Mouse (Mus musculus): ENCODE measurements around the gene Tns3.
A peak's percentile ranks its signal among the peaks of the same experiment; 100 is the strongest.

The Tns3 gene

DNA sequence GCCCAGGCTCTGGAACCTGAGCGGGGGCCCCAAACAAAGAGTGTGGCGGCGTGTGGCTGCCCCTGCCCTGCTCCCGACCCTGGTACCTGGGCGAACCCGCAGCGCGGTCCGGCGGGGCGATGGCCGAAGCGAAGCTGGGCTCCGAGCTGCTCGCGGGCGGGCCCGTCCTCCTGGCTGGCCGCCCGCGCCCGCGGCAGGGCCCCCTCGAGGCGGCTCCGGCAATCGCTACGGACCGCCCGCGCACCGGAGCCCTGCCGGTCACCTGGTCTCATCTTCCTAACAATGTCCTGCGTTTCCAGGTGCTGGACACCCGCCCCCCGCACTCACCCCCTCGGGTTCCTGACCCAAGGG lies at the start of gene Tns3:
Gene Tns3, minus strand, starts transcription at position 143 of the 351 bp plus-strand sequence.
- no peak for DNase-seq (ENCODE audit: low read depth, low spot score)

DNA sequence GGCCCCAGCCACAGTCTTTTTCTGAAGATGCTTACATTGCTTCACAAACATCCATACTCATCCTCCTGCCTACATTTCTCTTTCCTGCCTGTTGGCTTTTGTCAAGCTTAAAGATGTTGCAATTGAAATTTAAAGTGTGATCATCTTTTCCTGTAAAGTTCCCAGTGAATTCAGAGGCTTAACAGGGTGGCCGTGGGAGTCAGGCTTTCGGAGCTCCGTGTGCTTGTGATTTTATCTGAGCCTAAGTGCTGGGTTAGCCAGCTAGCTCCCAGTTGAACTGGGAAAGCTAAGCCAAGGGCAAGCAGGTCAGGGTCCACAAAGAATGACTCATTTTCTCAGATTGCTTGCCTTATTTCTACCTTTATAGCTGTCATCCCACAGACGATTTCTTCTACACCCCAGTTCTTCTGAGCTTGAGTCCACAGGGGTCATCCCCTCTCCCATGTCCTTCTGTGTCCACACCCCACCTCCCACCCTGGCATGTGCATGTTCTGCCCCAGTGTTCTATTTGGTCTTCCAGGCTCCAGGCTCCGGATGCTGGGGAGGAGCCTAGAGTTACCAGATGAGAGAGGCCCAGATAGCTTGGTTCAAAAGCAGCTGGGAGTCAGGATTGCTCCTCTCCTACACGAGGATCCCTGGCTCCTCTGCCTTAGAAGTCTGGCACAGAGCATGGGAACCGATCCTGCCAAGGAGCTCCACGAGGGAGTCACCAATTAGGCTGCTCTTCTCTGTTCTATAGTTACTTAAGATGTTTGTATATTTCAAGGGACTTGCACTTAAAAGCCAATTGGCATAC lies 42.1 kb upstream of the Tns3 start:
- DNase-seq (ENCODE audit: low read depth, low spot score), result no peak

DNA sequence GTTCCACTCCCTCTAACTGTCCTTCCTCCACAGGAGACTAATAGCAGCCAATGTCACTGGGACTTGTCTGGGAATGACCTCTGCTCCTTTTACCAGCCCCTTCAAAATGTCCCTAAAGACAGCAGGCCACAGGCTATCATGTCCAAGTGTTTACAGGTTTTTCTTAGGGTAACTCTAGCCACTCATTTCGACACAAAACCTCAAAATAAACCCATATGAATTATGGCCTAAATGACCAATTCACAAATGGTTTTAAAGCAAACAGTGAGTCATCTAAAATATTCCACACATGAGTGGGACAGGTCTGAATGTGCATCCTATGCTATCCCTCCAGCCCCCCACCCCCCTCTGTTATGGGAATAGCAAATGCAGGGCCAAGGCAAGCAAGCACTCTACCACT lies 40.8 kb upstream of the Tns3 start:
- no peak for DNase-seq (ENCODE audit: low read depth, low spot score)

DNA sequence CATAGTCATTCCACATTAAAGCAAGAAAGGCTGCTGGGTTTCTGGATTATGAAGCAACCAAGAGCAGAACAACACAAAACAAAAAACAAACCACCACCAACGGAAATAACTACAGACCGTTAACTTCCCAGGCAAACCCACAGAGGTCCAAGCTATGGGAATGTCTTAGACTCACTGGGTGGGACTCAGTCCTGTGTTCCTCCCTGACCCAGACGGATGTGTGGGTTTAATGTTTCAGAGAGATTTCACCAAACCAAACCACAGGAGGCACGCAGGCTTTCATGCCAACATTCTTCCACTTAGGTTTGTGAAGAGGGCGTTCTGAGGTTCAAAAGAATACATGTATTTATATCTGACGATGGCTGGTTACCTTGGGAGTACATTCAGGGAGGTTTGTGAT lies 39.5 kb upstream of the Tns3 start:
- no peak for DNase-seq (ENCODE audit: low read depth, low spot score)

DNA sequence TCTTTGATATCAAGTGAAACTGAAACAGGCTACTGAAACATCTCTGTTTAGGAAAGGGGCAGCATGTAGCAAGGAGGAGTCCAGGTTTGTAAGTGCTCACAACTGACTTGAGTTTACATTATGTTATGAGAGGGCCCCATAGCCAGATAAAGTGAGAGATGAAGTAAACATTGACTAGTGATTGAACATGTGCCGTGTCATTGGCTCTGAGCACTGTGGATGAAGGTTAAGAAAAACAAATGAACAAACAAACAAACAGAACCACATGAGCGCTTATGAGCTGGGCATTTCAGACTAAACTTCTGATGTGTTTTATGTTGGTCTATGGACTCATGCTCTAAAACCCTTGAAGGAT lies 38.2 kb upstream of the Tns3 start:
- no peak for DNase-seq (ENCODE audit: low read depth, low spot score)

DNA sequence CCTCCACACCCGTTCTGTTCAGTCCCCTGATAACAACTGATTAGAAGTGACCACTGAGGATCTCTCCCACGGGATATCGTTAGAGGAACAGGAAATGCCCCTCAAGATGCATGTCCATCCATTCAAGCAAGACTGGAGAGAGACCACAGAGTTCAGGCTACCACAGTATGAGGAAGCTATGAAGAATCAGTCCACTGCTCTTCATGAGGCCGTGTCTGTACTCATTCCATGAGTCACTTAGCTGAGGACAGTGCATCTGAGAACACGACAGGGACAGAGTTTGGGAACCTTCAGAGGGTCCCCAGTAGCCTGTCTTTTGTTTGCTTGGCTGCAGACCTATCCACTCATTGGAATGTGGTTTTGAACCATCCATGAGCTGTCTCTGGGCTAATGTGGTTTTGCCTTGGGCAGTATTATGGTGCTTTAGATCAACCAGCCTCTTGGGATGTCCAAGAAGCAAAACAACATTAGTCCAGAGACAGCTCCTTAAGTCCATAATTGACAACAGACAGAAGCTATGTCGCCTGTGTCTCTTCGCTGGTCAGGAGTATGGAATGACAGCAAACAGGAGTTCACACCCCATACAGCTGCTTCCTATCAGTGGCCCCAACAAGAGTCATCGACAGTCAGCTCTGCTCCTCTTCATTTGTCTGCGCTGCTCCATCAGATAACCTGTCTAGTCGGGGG lies 37.7 kb upstream of the Tns3 start:
- DNase-seq (ENCODE audit: low read depth, low spot score), result no peak

DNA sequence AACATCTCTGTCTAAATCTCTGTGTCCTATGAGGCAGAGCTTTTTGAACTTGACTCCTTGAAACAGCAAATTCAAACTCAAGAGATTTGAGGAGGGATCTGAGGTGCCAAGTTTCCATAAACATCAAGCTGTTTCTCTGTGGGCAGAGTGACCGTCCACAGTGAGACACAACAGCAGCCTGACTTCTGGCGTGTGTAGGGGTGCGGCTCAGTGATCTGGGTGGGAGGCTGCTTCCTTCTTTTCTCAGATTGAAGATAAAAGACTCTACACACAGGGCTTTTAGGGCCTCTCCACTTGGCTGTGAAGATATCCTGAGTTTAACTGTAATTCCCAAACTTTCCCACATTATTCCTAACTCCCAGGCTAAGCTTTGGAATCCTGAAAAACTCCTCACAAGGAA lies 37.1 kb upstream of the Tns3 start:
- no peak for DNase-seq (ENCODE audit: low read depth, low spot score)

DNA sequence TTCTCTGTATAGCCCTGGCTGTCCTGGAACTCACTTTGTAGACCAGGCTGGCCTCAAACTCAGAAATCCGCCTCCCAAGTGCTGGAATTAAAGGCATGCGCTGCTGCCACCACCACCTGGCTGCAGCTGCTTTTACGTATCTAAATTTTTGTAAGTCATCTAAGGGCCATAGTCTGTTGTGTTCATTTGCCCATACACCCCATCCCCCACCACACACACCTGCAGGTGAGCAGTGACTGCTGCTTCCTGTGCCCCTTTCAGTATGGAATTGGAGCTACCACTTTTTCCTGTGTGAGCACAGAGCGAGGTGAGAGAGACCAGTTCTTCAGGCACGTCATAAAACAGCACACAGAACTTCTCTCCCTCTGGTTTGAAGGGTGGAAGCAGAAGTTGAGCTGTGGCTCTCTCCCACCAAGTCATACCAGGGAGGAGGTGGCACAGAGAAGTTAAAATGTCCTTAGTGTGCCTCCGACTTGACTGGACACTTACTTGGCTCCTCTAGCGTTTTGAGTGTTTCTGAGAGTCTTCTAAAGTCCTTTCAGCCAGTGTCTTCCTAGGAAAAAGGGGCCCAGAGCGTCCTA lies 36.4 kb upstream of the Tns3 start:
- no peak for DNase-seq (ENCODE audit: low read depth, low spot score)

DNA sequence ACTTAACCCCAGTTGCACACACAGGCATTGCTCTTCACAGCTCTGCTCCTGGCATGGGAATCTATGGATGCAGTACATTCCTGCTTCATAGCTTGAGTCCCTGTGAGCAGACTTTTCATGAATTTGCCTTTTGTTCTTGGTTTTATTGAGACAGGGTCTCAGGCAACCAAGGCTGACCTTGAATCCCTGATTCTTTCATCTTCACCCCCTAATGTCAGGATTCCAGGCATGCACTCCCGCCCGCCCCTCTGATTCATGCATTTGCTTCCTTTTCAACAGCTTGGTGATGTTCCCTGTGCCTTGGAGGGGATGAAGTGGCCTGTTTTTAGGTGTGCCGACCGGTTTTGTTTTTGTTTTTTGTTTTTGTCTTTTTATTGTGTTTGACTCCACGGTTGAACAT lies 35.4 kb upstream of the Tns3 start:
- DNase-seq (ENCODE audit: low read depth, low spot score), result no peak

DNA sequence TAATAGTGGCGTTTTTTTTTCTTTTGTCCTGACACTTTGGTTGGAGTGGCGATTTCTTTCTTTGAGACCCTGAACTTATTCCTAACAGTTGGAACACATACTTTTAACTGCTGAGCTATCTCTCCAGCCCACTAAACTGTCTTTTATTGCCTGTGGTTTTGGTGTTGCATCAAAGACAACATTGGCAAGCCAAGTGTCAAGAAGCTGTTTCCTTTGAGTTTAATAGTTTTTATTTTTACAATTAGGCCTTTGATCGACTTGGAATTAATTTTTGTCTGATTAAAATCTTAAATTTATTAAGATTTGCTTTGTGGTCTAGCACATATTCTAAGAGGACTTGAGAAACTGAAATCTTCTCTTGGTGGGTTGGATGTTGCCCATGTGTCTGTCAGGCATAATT lies 33.3 kb upstream of the Tns3 start:
- DNase-seq (ENCODE audit: low read depth, low spot score), result no peak

DNA sequence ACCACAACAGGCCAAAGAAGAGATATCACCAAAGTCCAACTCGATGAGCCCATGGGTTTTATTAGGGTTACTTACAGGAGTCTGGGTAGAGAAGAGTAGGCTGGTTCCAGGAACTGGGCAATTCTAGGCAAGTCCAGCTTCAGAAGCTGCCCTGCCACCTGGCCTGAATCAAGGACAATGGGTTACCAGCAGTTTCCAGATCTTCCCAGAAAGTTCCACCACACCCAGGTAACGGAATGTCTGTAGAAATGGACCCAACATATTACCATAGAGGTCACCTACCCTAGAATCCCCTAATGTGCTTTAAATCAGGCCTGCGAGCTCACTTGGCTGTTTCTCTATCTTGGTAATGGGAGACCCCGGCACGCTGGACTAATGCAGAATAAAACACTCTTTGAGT lies 29.8 kb upstream of the Tns3 start:
- DNase-seq (ENCODE audit: low read depth, low spot score), result no peak

DNA sequence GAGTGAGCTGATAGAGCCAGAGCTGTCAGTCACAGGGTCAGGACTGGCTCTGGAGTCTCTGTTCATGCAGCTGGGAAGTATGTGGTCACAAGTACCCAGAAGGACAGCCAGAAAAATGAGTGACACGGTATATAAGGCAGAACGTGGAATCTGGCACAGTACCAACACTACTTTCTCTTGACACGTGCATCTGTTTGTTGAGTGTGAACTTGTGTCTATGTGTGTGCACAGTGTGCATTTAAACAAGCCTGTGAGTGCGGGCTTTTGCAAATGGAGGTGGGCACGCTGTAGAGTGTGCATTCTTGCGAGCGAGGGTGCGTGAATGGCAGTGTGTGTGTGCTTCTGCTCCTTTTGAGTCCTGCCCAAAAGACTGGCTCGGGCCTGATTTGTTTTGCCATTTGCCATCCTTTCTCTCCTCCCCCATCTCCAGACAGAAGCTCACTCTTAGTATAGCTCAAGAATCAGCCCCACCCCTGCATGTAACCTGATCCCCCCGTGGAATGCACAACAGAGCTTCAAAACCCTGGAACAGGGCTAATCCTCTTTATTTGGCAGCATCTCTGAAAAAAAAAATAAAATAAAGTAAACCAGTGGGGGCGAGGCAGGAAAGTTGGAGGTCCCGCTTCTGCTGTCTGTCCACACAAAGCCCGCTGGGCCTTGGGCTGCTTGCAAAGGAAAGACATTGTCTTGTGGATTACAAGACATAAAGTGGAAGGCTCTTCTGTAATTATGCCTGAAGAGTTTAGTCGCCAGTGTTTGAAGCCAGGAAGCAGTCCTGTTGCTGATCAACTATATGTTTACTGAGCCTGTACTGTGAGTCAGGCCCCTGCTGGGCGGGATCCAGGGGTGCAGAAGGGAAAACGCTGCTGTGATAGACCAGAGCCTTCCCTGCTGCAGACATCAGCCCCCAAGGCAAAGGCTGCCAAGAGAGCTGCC lies 28.5 kb upstream of the Tns3 start:
- DNase-seq (ENCODE audit: low read depth, low spot score), result peak; percentile 56

DNA sequence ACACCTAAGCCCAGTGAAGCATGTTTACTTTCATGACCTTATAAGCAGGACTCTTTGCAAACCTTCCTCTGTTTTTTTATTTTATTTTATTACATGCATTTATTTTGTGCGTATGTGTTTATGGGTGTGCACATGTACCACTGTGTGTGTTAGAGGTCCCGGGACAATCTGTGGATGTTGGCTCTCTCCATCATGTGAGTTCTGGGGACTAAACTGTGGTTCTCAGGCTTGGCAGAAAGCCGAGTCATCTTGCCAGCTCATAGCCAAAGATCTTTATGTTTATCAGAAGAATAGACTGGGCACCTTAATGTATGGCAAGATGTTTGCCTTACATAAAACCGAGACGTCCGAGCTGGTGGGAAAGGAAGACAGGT lies 27.8 kb upstream of the Tns3 start:
- DNase-seq (ENCODE audit: low read depth, low spot score), result no peak

DNA sequence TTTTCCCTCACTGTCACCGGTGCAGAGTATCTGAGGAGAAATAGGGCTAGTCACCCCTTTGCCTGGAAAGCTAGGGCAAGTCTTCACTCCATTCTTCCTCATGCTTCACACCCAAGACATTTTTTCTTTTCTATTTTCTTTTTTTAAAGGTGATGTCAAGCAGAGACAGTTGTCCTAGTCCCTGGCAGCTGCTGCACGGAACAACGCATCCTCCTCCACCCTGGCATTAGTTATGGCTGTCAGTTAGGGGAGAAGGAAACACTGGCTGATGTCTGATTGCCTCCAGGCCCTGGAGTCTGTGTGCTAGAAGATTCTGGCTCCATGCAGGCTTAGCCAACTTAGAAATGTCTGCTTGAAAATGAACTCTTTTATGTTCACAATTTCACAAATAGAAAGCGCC lies 27.3 kb upstream of the Tns3 start:
- no peak for DNase-seq (ENCODE audit: low read depth, low spot score)

DNA sequence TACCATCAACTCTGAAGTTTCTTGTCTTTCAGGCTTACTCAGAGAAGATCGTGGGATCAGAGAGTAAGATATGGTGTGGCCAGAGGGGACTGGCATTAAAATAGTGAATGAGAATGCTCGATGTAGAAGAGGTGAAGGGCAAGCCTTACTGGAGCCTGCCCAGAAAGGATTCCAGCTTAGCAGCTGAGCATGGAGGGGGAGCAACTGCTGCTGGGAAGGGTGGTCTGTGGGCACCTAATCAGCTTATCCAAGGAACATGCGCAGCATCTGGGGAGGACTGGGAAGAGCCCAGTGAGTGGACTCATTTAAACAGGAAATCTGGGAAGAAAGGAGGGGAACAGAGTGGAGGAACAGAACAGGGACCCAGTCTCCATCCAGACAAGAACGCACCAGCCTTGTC lies 26.3 kb upstream of the Tns3 start:
- DNase-seq (ENCODE audit: low read depth, low spot score), result no peak

DNA sequence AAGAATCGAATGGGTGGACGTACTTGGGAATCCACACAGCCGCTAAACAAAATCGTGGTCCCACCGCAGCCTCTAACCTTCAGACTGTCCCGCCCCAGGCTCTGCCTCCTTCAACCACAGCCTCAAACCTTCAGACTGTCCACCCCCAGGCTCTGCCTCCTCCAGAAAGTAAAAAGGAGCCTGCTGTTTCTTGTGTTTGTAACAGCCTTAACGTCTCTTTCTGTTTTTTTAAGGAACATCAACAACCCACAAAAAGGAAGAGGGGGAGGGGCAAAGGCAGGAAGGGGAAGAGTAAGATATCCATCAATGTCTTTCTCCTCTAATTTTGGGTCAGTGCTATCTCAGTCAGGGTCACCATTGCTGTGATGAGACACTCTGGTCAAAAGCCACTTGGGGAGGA lies 25.2 kb upstream of the Tns3 start:
- no peak for DNase-seq (ENCODE audit: low read depth, low spot score)

DNA sequence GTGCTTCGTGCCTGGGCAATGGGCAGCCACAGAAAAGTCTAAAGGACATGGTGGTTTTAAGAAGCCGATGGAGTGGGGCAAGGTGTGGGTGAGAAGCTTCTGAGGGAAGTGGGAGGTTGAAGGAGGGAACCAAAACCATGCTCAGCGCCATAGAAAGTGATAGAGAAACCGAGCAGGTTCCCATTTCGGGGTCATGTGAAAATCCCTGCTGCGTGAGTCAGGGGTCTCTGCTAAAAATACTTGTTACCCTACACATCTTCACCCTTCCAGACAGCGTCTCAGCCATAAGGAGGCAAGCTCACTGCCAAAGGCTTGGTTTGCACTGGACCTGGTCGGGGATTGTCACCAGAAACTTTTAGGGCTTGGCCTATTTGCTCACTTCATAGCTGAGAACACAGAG lies 24.6 kb upstream of the Tns3 start:
- DNase-seq (ENCODE audit: low read depth, low spot score), result no peak

DNA sequence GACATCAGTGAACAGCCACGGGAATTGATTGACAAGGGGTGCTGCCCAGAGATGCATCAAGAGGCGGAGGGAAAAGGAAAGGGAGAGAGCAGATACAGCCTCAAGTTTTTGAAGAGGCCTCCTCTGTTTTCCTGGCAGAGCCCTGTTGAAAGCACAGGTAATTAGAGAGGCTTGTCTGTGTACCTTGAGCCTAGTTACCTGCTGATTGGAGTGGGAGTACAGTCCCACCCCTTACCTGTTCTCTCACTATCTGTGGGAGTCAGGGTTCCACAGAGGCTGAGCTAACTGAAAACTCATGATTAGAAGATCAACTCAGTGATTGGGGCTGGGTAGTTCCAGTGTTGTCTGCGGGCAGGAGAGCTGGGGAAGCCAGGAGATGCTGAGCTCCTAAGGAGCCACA lies 22.2 kb upstream of the Tns3 start:
- no peak for DNase-seq (ENCODE audit: low read depth, low spot score)

DNA sequence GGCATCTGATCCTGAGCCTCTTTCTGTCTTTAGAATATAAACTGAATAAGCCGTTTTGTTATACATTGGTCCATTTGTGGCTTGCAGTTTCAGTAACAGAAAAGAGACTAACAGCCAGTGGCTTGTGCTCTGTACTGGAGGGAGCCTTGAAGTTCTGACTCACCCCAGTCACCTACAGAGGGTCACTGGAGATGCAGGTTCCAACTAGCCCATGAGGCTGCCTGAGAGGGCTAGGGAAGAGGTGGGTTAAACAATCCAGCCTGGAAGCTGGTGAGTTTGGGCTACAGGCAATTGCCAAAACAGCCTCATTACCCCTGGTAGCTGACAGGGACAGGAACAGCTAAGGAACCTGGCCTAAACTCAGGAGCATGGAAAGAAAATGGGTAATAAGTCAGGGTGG lies 21.7 kb upstream of the Tns3 start:
- DNase-seq (ENCODE audit: low read depth, low spot score), result no peak

DNA sequence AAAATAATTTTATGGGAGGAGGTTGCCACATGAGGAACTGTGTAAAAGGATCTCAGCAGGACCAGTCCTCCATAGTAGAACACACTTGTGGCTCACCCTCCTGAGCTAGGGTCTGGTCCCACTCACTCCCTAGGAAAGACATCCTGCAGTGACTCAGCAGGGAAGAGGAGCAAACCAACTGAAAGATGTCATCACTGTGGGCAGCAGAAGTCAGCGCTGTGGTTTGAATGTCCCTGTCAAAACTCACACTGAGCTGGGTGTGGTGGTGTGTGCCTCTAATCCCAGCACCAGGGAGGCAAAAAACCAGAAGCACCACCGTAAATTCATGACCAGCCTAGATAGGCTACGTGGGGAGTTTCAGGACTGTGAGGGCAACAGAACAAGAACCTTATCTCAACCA lies 20.9 kb upstream of the Tns3 start:
- DNase-seq (ENCODE audit: low read depth, low spot score), result no peak

DNA sequence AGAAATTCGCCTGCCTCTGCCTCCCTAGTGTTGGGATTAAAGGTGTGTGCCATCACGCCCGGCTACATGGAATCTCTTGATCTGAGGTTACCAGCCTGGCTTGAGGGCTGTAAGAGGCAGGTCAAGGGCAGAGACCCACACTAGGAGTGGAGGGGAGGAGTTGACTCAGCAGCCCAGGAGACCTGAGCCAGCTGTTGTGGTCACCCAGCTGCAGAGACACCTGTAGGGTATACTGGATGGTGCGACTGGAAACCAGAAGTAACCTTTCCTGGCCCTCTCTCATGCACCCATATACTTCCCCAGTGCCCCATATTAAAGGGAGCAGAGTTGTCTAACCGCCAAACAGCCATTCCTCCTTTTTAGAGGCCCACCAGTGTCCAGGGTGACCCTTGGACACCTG lies 19.9 kb upstream of the Tns3 start:
- no peak for DNase-seq (ENCODE audit: low read depth, low spot score)

DNA sequence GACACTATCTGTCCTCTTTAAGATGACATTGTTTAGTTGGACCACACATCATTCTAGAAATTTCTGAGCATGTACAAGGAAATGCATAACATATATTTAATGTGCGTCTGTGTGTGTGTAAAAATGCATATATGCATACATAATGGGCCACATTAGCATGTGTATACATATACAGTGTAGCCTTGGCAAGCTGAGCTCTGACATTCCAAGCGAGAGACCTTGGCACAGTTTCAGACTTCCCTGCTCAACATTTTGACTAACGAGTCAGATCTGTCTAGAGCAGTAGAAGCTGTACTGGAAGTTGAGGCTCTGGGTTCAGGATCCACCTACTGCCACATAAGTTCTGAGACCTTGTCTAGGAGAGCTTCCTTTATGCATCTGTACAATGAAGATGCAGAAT lies 17.0 kb upstream of the Tns3 start:
- no peak for DNase-seq (ENCODE audit: low read depth, low spot score)
